Mouse (Mus musculus) C2C12 (cell line): ENCODE measurements around the gene Hist1h2ag. TPM values are rescaled to one million over a fixed set of nuclear protein-coding genes. Genes with fewer than 3 reads are reported as not detected.
"Not testable (repeated sequence)": the region's sequence is repeated elsewhere in the genome, so short reads cannot be mapped to it uniquely, and the experiment has no call there.

Experiments used
- H3K27me3 ChIP-seq: one replicate; pipeline ENCODE4 v1.6.1; 2011; ENCODE audit not compliant: control insufficient read depth, insufficient read depth, insufficient read length
- H3K36me3 ChIP-seq: one replicate; pipeline ENCODE4 v1.6.1; 2011; ENCODE audit not compliant: control insufficient read depth, insufficient read depth
- H3K4me3 ChIP-seq: one replicate; pipeline ENCODE4 v1.5.1; 2011; ENCODE audit warnings: mild to moderate bottlenecking, control low read depth; ENCODE audit not compliant: poor library complexity, insufficient read depth, severe bottlenecking
- H3K79me2 ChIP-seq: one replicate; pipeline ENCODE4 v1.6.1; 2011; ENCODE audit not compliant: control insufficient read depth, insufficient read depth
- H3K79me3 ChIP-seq: one replicate; pipeline ENCODE4 v1.6.1; 2011; ENCODE audit warnings: low read depth, control low read depth
- H3ac ChIP-seq: one replicate; pipeline ENCODE3; 2011; ENCODE audit warnings: low read depth; ENCODE audit not compliant: control insufficient read depth, insufficient read length
- CEBPB ChIP-seq: IDR thresholded peaks from one replicate; pipeline ENCODE4 v1.6.1; 2011; ENCODE audit warnings: low read depth, mild to moderate bottlenecking, control low read depth, moderate library complexity
- CTCF ChIP-seq: IDR thresholded peaks from one replicate; pipeline ENCODE4 v1.5.1; 2011; ENCODE audit not compliant: control insufficient read depth, insufficient read depth, insufficient read length
- FOSL1 ChIP-seq: IDR thresholded peaks from one replicate; pipeline ENCODE4 v1.8.0; 2011; ENCODE audit warnings: mild to moderate bottlenecking, low read length; ENCODE audit not compliant: poor library complexity, insufficient read depth, severe bottlenecking
- MAX ChIP-seq: IDR thresholded peaks from one replicate; pipeline ENCODE4 v1.6.1; 2011; ENCODE audit warnings: mild to moderate bottlenecking, control low read depth
- MYOD1 ChIP-seq: IDR thresholded peaks from one replicate; pipeline ENCODE4 v1.6.1; 2011; ENCODE audit warnings: low read depth; ENCODE audit not compliant: control insufficient read depth, insufficient read length
- MYOG ChIP-seq: IDR thresholded peaks from one replicate; pipeline ENCODE4 v1.6.1; 2011; ENCODE audit not compliant: control insufficient read depth, insufficient read length; ENCODE audit errors: extremely low read depth
- USF1 ChIP-seq: IDR thresholded peaks from one replicate; pipeline ENCODE4 v1.6.1; 2011; ENCODE audit warnings: low read depth, mild to moderate bottlenecking, control low read depth, moderate library complexity
- polyA plus RNA-seq: library from polyadenylated mRNA; unstranded; fragments of >200 nt; fragmentation: generic; extraction: Trizol; gene quantifications from one replicate; pipeline ENCODE4 v1.2.1, GENCODE M21; 2012; ENCODE audit warnings: missing spikeins

Gene Hist1h2ag
- polyA plus RNA-seq, 1 experiment = 9.8 TPM

- Histone ChIP-seq H3K4me3 (peak overlapping the region; percentile 15), H3K79me3 (no peaks in the 10 kb centered on the region), H3K36me3 (no peaks in the 10 kb centered on the region), H3K79me2 (no peaks in the 10 kb centered on the region), H3ac (no peak overlapping the region), H3K27me3 (no peaks in the 10 kb centered on the region)
- TF ChIP-seq CEBPB (no peak), MYOG (no peak), MYOD1 (no peak), CTCF (no peak), FOSL1 (no peak), MAX (no peak)
These were observed 1.0 kb upstream of the Hist1h2ag start for GRCm38 (mm10) chr13:22043503-22044431.

GRCm38 (mm10) chr13:22041651-22042567 is 835 bp downstream of the Hist1h2ag start:
- no peak for TF ChIP-seq MYOD1
- no peak for TF ChIP-seq MYOG
- TF ChIP-seq CTCF = no peak
- TF ChIP-seq MAX = no peak
- no peak for TF ChIP-seq CEBPB
- TF ChIP-seq FOSL1 = no peak
- TF ChIP-seq USF1 = no peak

GRCm38 (mm10) chr13:22041142-22041536 is 1.6 kb downstream of the Hist1h2ag start, which contains the start of gene Hist1h4i:
Gene Hist1h4i (minus strand): TSS chr13:22041362.
- H3K79me3 ChIP-seq, H3K79me2 ChIP-seq, H3K27me3 ChIP-seq, H3K36me3 ChIP-seq: not testable (repeated sequence)
- peak within 1 kb of the TSS; percentile 87 for H3ac ChIP-seq
- H3K4me3 ChIP-seq = peak within 1 kb of the TSS; percentile 16

More at GRCm38 (mm10) chr13:22041651-22042567, 835 bp downstream of the Hist1h2ag start:
- no peaks in the 10 kb centered on the region for H3K27me3 ChIP-seq
- H3K36me3 ChIP-seq = no peaks in the 10 kb centered on the region
- H3ac ChIP-seq = peak overlapping the region; percentile 87
- H3K79me2 ChIP-seq = no peaks in the 10 kb centered on the region
- H3K4me3 ChIP-seq = peak overlapping the region; percentile 7
- no peaks in the 10 kb centered on the region for H3K79me3 ChIP-seq

- Histone ChIP-seq H3K36me3 (no peaks in the 10 kb centered on the region), H3K4me3 (peak overlapping the region; percentile 16), H3K79me3 (no peaks in the 10 kb centered on the region), H3K27me3 (no peaks in the 10 kb centered on the region), H3K79me2 (no peaks in the 10 kb centered on the region), H3ac (peak overlapping the region; percentile 64)
- TF ChIP-seq CEBPB = no peak
- TF ChIP-seq CTCF = no peak
- no peak for TF ChIP-seq FOSL1
- TF ChIP-seq MYOD1 = no peak
- no peak for TF ChIP-seq MAX
These were observed 2.1 kb downstream of the Hist1h2ag start for GRCm38 (mm10) chr13:22040464-22041141.

GRCm38 (mm10) chr13:22039951-22040463 is 2.7 kb downstream of the Hist1h2ag start:
- H3K79me2 ChIP-seq = no peaks in the 10 kb centered on the region
- TF ChIP-seq MYOD1 = no peak
- no peak for TF ChIP-seq FOSL1
- TF ChIP-seq CEBPB = no peak
- TF ChIP-seq CTCF = no peak
- no peak for TF ChIP-seq MAX
- TF ChIP-seq MYOG = no peak
- TF ChIP-seq USF1 = no peak
- H3K36me3 ChIP-seq = no peaks in the 10 kb centered on the region
- H3K4me3 ChIP-seq = peak overlapping the region; percentile 15
- peak overlapping the region; percentile 27 for H3ac ChIP-seq
- H3K79me3 ChIP-seq = no peaks in the 10 kb centered on the region
- no peaks in the 10 kb centered on the region for H3K27me3 ChIP-seq
